8 mouse cellular contexts compared by ENCODE assay signal in genomic region chrX:38438147-38438791, GRCm38 (mm10). TPM values are rescaled to one million over a fixed set of nuclear protein-coding genes. Genes with fewer than 3 reads are reported as not detected.
A peak's percentile ranks its signal among the peaks of the same experiment; 100 is the strongest.
DNase-seq lines count a peak whose midpoint lies in the region; ATAC-seq and TF ChIP-seq lines count a peak whose summit lies in the region.

No protein-coding gene starts in this region.

- TF ChIP-seq CTCF in midbrain, postnatal 0 days (IDR thresholded peaks at IDR 0.05): peak; percentile 85
- TF ChIP-seq CTCF in spleen, adult 2 months (IDR thresholded peaks at IDR 0.05; ENCODE audit: extremely low read depth, insufficient read depth, insufficient read length, insufficient replicate concordance): peak; percentile 64; the same call in 1 of the 2 replicates

- peaks cover 14% of the 10 kb centered on the region for H3K36me3 ChIP-seq in hindbrain, embryonic 10.5 days
- H3K36me3 ChIP-seq in hindbrain, embryonic 12.5 days: 0 out of 2 replicates have a peak, but pooled peaks cover 3% of the 10 kb centered on the region
- H3K36me3 ChIP-seq in limb, embryonic 10.5 days: peaks cover 32% of the 10 kb centered on the region
- H3K36me3 ChIP-seq in midbrain, postnatal 0 days (ENCODE audit: insufficient read depth, low read length): no peaks in the 10 kb centered on the region
- no peaks in the 10 kb centered on the region for H3K36me3 ChIP-seq in spleen, adult 2 months (ENCODE audit: control insufficient read depth, insufficient read depth, low read length)

- no peaks in the 10 kb centered on the region for H3K27me3 ChIP-seq in hindbrain, embryonic 10.5 days (ENCODE audit: insufficient read depth, poor library complexity, severe bottlenecking)
- no peaks in the 10 kb centered on the region for H3K27me3 ChIP-seq in hindbrain, embryonic 12.5 days
- H3K27me3 ChIP-seq in limb, embryonic 10.5 days (ENCODE audit: low read depth, poor library complexity, severe bottlenecking): no peaks in the 10 kb centered on the region
- no peaks in the 10 kb centered on the region for H3K27me3 ChIP-seq in midbrain, postnatal 0 days (ENCODE audit: insufficient read depth, low read length)
- no peaks in the 10 kb centered on the region for H3K27me3 ChIP-seq in spleen, adult 2 months (ENCODE audit: control insufficient read depth, insufficient read depth, low read length)

- H3K27ac ChIP-seq in hindbrain, embryonic 10.5 days: no peak overlapping the region
- no peak overlapping the region for H3K27ac ChIP-seq in hindbrain, embryonic 12.5 days
- H3K27ac ChIP-seq in limb, embryonic 10.5 days: no peak overlapping the region
- no peak overlapping the region for H3K27ac ChIP-seq in midbrain, postnatal 0 days (ENCODE audit: low read depth, low read length)
- H3K27ac ChIP-seq in spleen, adult 2 months (ENCODE audit: insufficient read depth, low read length): no peak overlapping the region

- H3K9ac ChIP-seq in hindbrain, embryonic 12.5 days: no peak overlapping the region
- H3K9ac ChIP-seq in midbrain, postnatal 0 days (replicated peaks; ENCODE audit: low read length, poor library complexity, severe bottlenecking): no peak overlapping the region

- no peak overlapping the region for H3K4me2 ChIP-seq in hindbrain, embryonic 12.5 days (replicated peaks)
- no peak overlapping the region for H3K4me2 ChIP-seq in midbrain, postnatal 0 days (ENCODE audit: low read depth, low read length, poor library complexity, severe bottlenecking)

- TF ChIP-seq POLR2A in spleen, adult 2 months (IDR thresholded peaks at IDR 0.05; ENCODE audit: low read depth, low read length): no peak

- peak; percentile 57 for DNase-seq in hindbrain, embryonic 10.5 days (ENCODE audit: low spot score)
- peak; percentile 91 for DNase-seq in cerebellum, adult 9-10 months
- DNase-seq in frontal cortex, postnatal 10 days (ENCODE audit: low spot score in 2 of 2): peak; percentile 48 to 65
- peak; percentile 79 for DNase-seq in kidney, adult 18-20 months
- peak; percentile 57 for DNase-seq in limb, embryonic 10.5 days (ENCODE audit: low spot score)
- peak; percentile 87 for DNase-seq in midbrain, postnatal 0 days (ENCODE audit: low spot score)
- peak; percentile 22 to 46 for DNase-seq in spleen, adult 2 months (ENCODE audit: low read depth in 1 of 2, low spot score in 2 of 2)

- no peak; the same call in 1 of the 2 replicates for ATAC-seq in hindbrain, embryonic 12.5 days (ENCODE audit: low FRiP score)
- ATAC-seq in midbrain, postnatal 0 days (ENCODE audit: low FRiP score): peak; percentile 54; the same call in 1 of the 2 replicates

- H3K4me1 ChIP-seq in hindbrain, embryonic 10.5 days (replicated peaks): no peaks in the 10 kb centered on the region
- H3K4me1 ChIP-seq in hindbrain, embryonic 12.5 days: no peaks in the 10 kb centered on the region
- no peaks in the 10 kb centered on the region for H3K4me1 ChIP-seq in limb, embryonic 10.5 days
- H3K4me1 ChIP-seq in midbrain, postnatal 0 days (ENCODE audit: insufficient read depth, low read length): no peaks in the 10 kb centered on the region
- H3K4me1 ChIP-seq in spleen, adult 2 months (ENCODE audit: control insufficient read depth, insufficient read depth, insufficient read length): no peaks in the 10 kb centered on the region

- 62% methylated on average over 7 of the region's 7 CpGs for WGBS in hindbrain, embryonic 10.5 days
- WGBS in hindbrain, embryonic 12.5 days: 58% methylated on average over 7 of the region's 7 CpGs
- WGBS in limb, embryonic 10.5 days: 54% methylated on average over 7 of the region's 7 CpGs
- 44% methylated on average over 7 of the region's 7 CpGs for WGBS in midbrain, postnatal 0 days
- WGBS in spleen, adult 2 months: 58% methylated on average over 7 of the region's 7 CpGs

- no peaks in the 10 kb centered on the region for H3K9me3 ChIP-seq in hindbrain, embryonic 10.5 days
- H3K9me3 ChIP-seq in hindbrain, embryonic 12.5 days (replicated peaks): no peaks in the 10 kb centered on the region
- H3K9me3 ChIP-seq in limb, embryonic 10.5 days (replicated peaks): no peaks in the 10 kb centered on the region
- no peaks in the 10 kb centered on the region for H3K9me3 ChIP-seq in midbrain, postnatal 0 days (ENCODE audit: low read length)

- no peak overlapping the region for H3K4me3 ChIP-seq in hindbrain, embryonic 10.5 days
- no peak overlapping the region for H3K4me3 ChIP-seq in hindbrain, embryonic 12.5 days
- no peak overlapping the region for H3K4me3 ChIP-seq in limb, embryonic 10.5 days
- no peak overlapping the region for H3K4me3 ChIP-seq in midbrain, postnatal 0 days (ENCODE audit: low read depth, low read length)
- no peak overlapping the region for H3K4me3 ChIP-seq in spleen, adult 2 months (ENCODE audit: extremely low read depth, insufficient read depth, insufficient read length)

RNA-seq across cellular contexts. Expression of gene Lamp2, which starts 18.0 kb away (rescaled TPM):
- polyA plus RNA-seq in hindbrain, embryonic 10.5 days (2016; fragmentation: Nextera tagmentation; extraction: Ambion mirVana): 67.9 and 71.2 TPM in 2 replicates
- 82.8 and 88.4 TPM in 2 replicates for polyA plus RNA-seq in hindbrain, embryonic 12.5 days (2016; fragmentation: Nextera tagmentation; extraction: Ambion mirVana)
- 54.3 and 61.1 TPM in 2 replicates for polyA plus RNA-seq in limb, embryonic 10.5 days (2016; fragmentation: Nextera tagmentation; extraction: Ambion mirVana)
- 55.5 and 66.9 TPM in 2 replicates for total RNA-seq in midbrain, postnatal 0 days (2014; rRNA removed)
- 59.9 and 61.5 TPM in 2 replicates for polyA plus RNA-seq in midbrain, postnatal 0 days (2015; fragmentation: Nextera tagmentation; extraction: Ambion mirVana)
- polyA plus RNA-seq in spleen, adult 2 months (2012; rRNA removed): 15.5 and 17.6 TPM in 2 replicates

Comparison
In these comparisons a context has a peak if more than half of its experiments do, and no peak if none do; other contexts are left out.
1. DNase-seq: peak in every context shown above with its lines; median percentile 91 in cerebellum, adult 9-10 months; 87 in midbrain, postnatal 0 days; 79 in kidney, adult 18-20 months; 57 in hindbrain, embryonic 10.5 days; 57 in limb, embryonic 10.5 days; 56 in frontal cortex, postnatal 10 days; 34 in spleen, adult 2 months.